Mouse (Mus musculus) midbrain, embryonic 14.5 days (tissue): ENCODE measurements around the gene Dmrta2. TPM values are rescaled to one million over a fixed set of nuclear protein-coding genes. Genes with fewer than 3 reads are reported as not detected.

Source experiments
- ATAC-seq: fragments of 200-750 bp; cut with Nextera tagmentation; 2 replicates; pipeline ENCODE4 v1.8.0; 2017; ENCODE audit warnings: moderate number of reproducible peaks, moderate library complexity; ENCODE audit not compliant: low FRiP score, low TSS enrichment
- DNase-seq: peaks from one replicate; pipeline ENCODE4 v3.0.0-alpha.2; 2015
- H3K27ac ChIP-seq: fragments of 300-500 bp; sonication (generic); replicated peaks from 2 replicates; pipeline ENCODE4 v1.5.1; 2014; ENCODE audit warnings: mild to moderate bottlenecking, low read depth, low read length, moderate library complexity
- H3K27me3 ChIP-seq: fragments of 300-500 bp; sonication (generic); 2 replicates; pipeline ENCODE4 v1.6.1; 2014; ENCODE audit warnings: low read length, control low read depth, mixed read lengths; ENCODE audit not compliant: control insufficient read depth, insufficient read depth
- H3K36me3 ChIP-seq: fragments of 300-500 bp; sonication (generic); 2 replicates; pipeline ENCODE4 v1.6.1; 2014; ENCODE audit warnings: low read length, control low read depth; ENCODE audit not compliant: control insufficient read depth, insufficient read depth
- H3K4me1 ChIP-seq: fragments of 300-500 bp; sonication (generic); 2 replicates; pipeline ENCODE4 v1.6.1; 2014; ENCODE audit warnings: mild to moderate bottlenecking, antibody characterized with exemption, low read length, control low read depth; ENCODE audit not compliant: control insufficient read depth, insufficient read depth
- H3K4me2 ChIP-seq: fragments of 300-500 bp; sonication (generic); 2 replicates; pipeline ENCODE4 v1.6.1; 2014; ENCODE audit warnings: mild to moderate bottlenecking, low read length, moderate library complexity
- H3K4me3 ChIP-seq: fragments of 300-500 bp; sonication (generic); replicated peaks from 2 replicates; pipeline ENCODE4 v1.5.1; 2014; ENCODE audit warnings: low read depth, low read length
- H3K9ac ChIP-seq: fragments of 300-500 bp; sonication (generic); replicated peaks from 2 replicates; pipeline ENCODE4 v1.6.1; 2014; ENCODE audit warnings: mild to moderate bottlenecking, low read length, moderate library complexity
- H3K9me3 ChIP-seq: fragments of 300-500 bp; sonication (generic); 2 replicates; pipeline ENCODE4 v1.6.1; 2016; ENCODE audit warnings: low read length, control low read depth, mixed read lengths; ENCODE audit not compliant: control insufficient read depth
- WGBS: fragments of 180-500 bp; shearing (Covaris S2); extraction: QIAGEN DNeasy Blood & Tissue Kit; methylation state at CpG from one replicate; pipeline ENCODE4 v1.1.7; 2014; 5-methylcytosine and 5-hydroxymethylcytosine counted together
- polyA plus RNA-seq: library from polyadenylated mRNA; unstranded; fragments of >200 nt; fragmentation: Nextera tagmentation; extraction: Ambion mirVana; gene quantifications from 2 replicates; pipeline ENCODE4 v1.2.1, GENCODE M21; 2014

The Dmrta2 gene
- polyA plus RNA-seq, 1 experiment from 2014 or later, result 1.4 TPM

DNA sequence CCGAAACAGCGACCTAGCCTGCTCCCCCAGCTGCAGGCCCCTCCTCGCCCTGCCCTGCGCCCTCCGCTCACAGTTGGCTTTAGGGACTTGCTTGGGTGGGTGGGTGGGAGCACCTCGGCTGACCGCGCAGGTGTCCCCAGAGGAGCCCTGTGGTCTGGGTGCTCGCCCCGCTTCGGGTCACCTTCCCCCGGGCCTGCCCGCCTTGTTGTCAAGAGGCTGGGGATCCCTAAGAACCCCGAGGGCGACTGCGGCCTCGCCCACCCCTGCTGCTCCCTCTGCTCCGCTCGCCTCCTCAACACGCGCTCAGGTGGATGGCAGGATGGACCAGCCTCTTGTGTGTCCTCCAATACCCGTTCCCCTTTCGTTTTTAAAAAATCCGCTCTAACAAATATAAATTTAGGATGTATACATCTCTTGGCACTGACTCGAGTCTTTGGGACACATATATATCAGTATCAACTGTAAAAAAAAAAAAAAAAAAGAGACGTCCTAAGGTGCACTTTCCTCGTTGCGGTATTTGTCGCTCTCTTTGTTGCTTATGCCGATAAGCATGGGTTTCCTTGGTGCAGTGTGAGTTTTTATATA is 4.9 kb downstream of the Dmrta2 start:
- no peaks in the 10 kb centered on the region for H3K36me3 ChIP-seq
- peak overlapping the region; percentile 50 for H3K4me2 ChIP-seq
- H3K4me3 ChIP-seq, result peak overlapping the region; percentile 27
- peak; percentile 26 for DNase-seq
- ATAC-seq, result no peak
- peaks cover 93% of the 10 kb centered on the region for H3K27me3 ChIP-seq
- peaks cover 9% of the 10 kb centered on the region; the same call in 1 of the 2 replicates for H3K4me1 ChIP-seq
- 3% methylated on average over 30 of the region's 30 CpGs for WGBS
- peak overlapping the region; percentile 43; the same call in 1 of the 2 replicates for H3K9ac ChIP-seq
- H3K27ac ChIP-seq, result peak overlapping the region; percentile 66
- no peaks in the 10 kb centered on the region for H3K9me3 ChIP-seq

DNA sequence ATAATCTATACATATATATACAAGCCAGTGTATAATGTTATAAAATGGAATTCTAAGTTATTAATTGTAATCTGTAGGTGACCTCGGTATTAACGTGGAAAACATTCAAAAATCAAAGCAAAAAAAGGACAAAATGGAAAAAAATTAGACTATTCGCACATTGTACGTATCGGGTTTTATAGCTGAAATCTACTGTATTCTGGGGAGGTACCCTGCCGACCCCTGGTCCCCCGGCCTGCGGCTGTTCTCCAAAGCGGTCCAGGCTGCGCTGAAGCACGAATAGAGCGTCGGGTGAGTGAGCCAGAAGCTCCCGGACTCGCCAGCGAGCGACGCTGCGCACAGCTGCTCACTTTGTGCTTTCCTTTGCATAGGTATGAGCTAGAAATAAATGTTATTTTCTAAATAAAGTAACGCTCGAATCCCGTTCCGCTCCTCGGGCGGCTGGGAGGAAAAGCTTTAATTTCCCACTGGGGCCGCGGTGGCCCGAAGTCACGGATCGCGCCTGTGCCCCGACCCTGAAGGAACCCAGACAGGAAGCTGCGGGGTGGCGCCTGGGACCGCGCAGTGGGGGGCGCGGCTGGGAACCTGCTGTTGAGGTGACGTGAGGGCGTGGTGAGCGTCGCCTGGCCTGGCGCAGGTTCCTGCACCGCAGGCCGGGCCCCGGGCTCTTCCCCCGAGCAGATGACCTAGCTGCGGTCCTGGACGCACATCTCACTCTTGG is 5.6 kb downstream of the Dmrta2 start:
- ATAC-seq, result no peak
- 1% methylated on average over 49 of the region's 49 CpGs for WGBS
- H3K27me3 ChIP-seq, result peaks cover 93% of the 10 kb centered on the region
- H3K9me3 ChIP-seq, result no peaks in the 10 kb centered on the region
- peak overlapping the region; percentile 25; the same call in 1 of the 2 replicates for H3K4me2 ChIP-seq
- H3K36me3 ChIP-seq, result no peaks in the 10 kb centered on the region
- 0 out of 2 replicates have a peak, but pooled peaks cover 4% of the 10 kb centered on the region for H3K4me1 ChIP-seq
- no peak overlapping the region for H3K27ac ChIP-seq
- peak overlapping the region; percentile 10; the same call in 1 of the 2 replicates for H3K4me3 ChIP-seq
- peak; percentile 54 for DNase-seq
- H3K9ac ChIP-seq, result 0 out of 2 replicates have a peak overlapping the region, but pooled peaks have one; percentile 12

DNA sequence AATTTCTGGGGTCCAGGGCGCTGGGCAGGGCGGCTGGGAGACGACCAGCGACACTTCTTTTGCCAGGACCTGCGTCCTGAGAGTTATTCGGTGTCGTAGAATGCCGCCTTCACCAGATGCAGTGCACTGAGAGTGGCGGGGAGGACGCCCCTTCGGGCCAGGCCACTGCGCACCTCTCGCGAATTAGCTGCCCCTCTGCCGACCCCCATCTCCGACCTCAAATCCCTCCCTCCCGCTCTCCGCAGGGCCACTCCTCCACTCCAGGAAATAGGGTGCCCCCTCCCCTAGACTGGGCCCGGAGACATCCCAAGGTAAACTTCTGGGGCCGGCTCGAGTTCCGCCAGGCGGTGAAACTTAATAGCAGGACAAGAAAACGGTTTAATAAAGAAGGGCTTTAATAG is 6.2 kb downstream of the Dmrta2 start:
- Histone ChIP-seq H3K4me1 (0 out of 2 replicates have a peak, but pooled peaks cover 4% of the 10 kb centered on the region), H3K9ac (0 out of 2 replicates have a peak overlapping the region, but pooled peaks have one; percentile 12), H3K27ac (no peak overlapping the region), H3K9me3 (no peaks in the 10 kb centered on the region), H3K27me3 (peaks cover 93% of the 10 kb centered on the region), H3K36me3 (no peaks in the 10 kb centered on the region), H3K4me2 (peak overlapping the region; percentile 25; the same call in 1 of the 2 replicates), H3K4me3 (peak overlapping the region; percentile 10; the same call in 1 of the 2 replicates)
- WGBS, result under 1% methylated on average over 24 of the region's 24 CpGs
- DNase-seq (peak; percentile 28), ATAC-seq (no peak)

DNA sequence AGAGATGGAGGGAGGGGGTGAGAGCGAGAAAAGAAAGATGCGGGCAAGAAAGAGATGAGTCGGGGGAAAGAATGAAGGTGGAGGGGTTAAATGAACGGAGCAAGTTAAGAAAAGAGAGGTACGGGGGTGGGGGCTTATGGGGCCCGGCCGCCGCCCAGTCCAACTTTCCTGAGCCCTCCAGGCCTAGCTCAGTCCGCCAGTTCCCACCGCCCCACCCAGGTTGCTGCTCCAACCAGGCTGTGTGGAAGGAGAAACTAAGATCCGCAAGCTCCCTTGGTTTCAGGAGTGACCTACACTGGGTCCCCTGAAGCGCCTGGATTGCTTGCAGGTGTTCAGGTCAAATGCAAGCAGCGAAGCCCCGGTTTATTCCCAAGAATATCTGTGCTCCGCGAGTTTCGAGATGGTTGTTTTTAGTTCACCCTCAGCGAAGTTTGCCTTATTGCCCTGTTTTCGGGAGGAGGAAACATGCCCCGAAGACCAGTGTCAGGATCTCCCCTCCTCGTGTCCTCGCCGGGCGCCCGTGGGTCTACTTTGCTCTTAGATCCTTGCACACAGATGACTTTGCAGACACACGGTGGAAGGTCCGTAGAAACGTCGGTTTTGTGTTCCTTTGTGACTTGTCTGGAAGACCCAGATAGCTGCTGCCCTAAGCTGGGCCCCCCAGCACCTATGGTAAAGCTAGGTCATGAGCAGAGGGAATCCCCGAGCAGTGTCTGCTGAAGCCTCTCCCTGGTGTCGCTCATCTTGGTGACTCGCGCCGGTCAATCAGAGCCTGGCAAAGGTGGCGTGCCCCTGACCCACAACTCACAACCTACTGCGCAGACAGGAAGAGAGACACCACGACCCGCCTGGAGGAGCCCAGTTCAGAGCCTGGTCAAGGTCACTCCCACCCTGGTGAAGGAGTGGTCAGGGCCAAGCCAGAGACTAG is 6.9 kb downstream of the Dmrta2 start:
- no peaks in the 10 kb centered on the region for H3K9me3 ChIP-seq
- ATAC-seq (no peak), DNase-seq (peak; percentile 25)
- H3K4me2 ChIP-seq, result no peak overlapping the region
- 2% methylated on average over 38 of the region's 38 CpGs for WGBS
- peak overlapping the region; percentile 0; the same call in 1 of the 2 replicates for H3K27ac ChIP-seq
- no peak overlapping the region for H3K4me3 ChIP-seq
- H3K9ac ChIP-seq, result no peak overlapping the region
- H3K36me3 ChIP-seq, result no peaks in the 10 kb centered on the region
- H3K27me3 ChIP-seq, result peaks cover 93% of the 10 kb centered on the region
- 0 out of 2 replicates have a peak, but pooled peaks cover 4% of the 10 kb centered on the region for H3K4me1 ChIP-seq

DNA sequence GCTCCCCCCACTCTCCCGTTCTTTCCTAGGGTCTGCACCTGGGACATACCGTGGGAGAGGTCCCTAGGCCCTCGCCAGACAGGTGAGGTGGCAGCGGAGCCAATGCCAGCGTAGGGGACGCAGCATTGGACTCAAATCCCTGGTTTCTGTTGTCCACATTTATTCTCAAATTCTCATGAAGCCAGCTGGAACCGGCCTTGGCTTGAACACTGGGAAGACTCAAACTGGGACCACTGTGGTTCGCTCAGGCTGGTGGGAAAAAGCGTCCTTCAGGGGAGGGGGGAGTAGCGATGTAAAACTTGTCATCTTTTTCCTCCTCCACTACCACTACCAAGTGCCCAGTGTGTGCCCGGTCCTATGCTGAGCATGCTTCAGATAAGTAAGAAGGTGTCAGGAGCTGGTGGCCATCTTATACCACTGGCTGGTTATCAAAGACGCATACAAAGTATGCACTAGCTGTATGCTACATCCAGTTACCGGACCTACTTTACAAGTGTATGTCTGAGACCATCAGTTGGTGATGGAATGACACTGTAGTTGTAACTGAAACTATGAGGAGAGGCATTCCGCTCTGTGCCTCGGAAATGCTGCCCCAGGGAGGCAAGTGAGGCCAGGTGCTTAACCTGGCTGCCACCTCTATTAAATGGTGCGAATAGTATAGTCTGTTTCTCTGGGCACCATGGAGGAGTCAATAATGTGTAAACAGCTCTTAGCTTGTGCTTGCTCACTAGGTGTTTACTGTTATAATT is 7.7 kb downstream of the Dmrta2 start:
- Histone ChIP-seq H3K27ac (peak overlapping the region; percentile 0; the same call in 1 of the 2 replicates), H3K9me3 (no peaks in the 10 kb centered on the region), H3K4me2 (no peak overlapping the region), H3K4me1 (0 out of 2 replicates have a peak, but pooled peaks cover 4% of the 10 kb centered on the region), H3K36me3 (no peaks in the 10 kb centered on the region), H3K27me3 (peaks cover 92% of the 10 kb centered on the region), H3K4me3 (no peak overlapping the region), H3K9ac (no peak overlapping the region)
- ATAC-seq, result no peak; the same call in 1 of the 2 replicates
- WGBS, result 2% methylated on average over 16 of the region's 16 CpGs
- peak; percentile 18 for DNase-seq

DNA sequence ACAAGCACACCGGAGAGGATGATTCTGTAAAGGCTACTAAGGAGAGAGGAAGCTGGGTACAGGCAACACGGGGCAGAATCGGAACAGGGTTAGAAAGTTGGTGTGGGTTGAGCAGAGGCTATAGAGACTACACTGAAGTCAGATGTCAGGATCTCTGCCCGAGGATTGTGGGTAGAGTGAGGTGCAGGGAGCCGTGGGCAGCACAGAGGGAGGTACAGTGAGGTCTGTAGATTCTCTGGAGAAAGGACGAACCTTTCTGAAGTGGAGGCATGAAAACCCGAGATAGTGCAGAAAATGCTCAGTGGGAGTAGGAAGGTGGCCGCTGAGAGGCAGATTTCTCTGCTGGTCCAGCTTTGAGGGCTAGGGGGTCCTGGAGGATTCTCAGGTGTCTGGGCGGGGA is 8.4 kb downstream of the Dmrta2 start:
- 3% methylated on average over 9 of the region's 9 CpGs for WGBS
- H3K9ac ChIP-seq, result no peak overlapping the region
- no peak overlapping the region for H3K4me2 ChIP-seq
- DNase-seq (peak; percentile 1), ATAC-seq (no peak)
- H3K36me3 ChIP-seq, result no peaks in the 10 kb centered on the region
- H3K27me3 ChIP-seq, result peaks cover 90% of the 10 kb centered on the region
- H3K4me3 ChIP-seq, result no peak overlapping the region
- H3K9me3 ChIP-seq, result no peaks in the 10 kb centered on the region
- 0 out of 2 replicates have a peak, but pooled peaks cover 4% of the 10 kb centered on the region for H3K4me1 ChIP-seq
- no peak overlapping the region for H3K27ac ChIP-seq

DNA sequence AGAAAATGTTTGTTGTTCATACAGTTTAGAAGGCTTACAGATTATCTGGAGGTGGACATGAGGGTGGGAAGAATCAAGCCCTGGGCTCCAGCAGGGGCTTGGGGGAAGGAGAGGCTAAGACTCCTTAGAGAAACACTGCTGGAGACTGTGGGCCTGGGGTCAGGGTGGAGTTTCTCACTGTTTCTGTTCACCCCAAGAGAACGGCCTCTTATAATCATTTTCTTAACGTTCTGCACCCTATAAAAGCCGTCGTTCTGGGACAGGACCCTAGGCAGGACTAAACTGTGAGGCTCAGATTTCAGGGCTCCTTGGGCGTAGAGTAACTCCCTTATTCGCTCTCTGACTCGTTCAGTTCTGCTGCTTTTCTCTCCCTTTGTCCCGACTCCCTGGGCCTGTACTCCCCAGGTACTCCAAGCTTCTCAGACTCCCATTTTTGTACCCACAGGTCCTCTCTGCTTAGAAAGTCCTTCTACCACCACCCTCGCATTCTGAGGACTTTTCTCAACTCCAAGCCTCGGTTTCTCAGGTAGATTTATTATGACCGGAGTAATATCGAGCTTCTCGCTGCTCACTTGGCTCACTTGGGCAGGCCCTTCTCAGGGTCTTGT is 9.0 kb downstream of the Dmrta2 start:
- Histone ChIP-seq H3K36me3 (no peaks in the 10 kb centered on the region), H3K27me3 (peaks cover 87% of the 10 kb centered on the region), H3K4me3 (no peak overlapping the region), H3K4me1 (0 out of 2 replicates have a peak, but pooled peaks cover 4% of the 10 kb centered on the region), H3K9ac (no peak overlapping the region), H3K4me2 (no peak overlapping the region), H3K27ac (no peak overlapping the region), H3K9me3 (no peaks in the 10 kb centered on the region)
- 2% methylated on average over 13 of the region's 13 CpGs for WGBS
- DNase-seq (peak; percentile 12), ATAC-seq (no peak)
